Mouse (Mus musculus) cerebellum, adult (tissue): ENCODE measurements around the gene Ccdc96.

Experiments used
- ATAC-seq: cut with Nextera tagmentation; 2 replicates; pipeline ENCODE4 v1.9.2; 2017; ENCODE audit warnings: mild to moderate bottlenecking, moderate library complexity, mixed read lengths; ENCODE audit not compliant: insufficient number of reproducible peaks, low FRiP score, low TSS enrichment

Ccdc96 gene

GRCm38 (mm10) chr5:36472876-36473655 is 11.3 kb upstream of the Ccdc96 start:
- no peak for ATAC-seq

GRCm38 (mm10) chr5:36474283-36474682 is 10.1 kb upstream of the Ccdc96 start:
- no peak for ATAC-seq

DNA sequence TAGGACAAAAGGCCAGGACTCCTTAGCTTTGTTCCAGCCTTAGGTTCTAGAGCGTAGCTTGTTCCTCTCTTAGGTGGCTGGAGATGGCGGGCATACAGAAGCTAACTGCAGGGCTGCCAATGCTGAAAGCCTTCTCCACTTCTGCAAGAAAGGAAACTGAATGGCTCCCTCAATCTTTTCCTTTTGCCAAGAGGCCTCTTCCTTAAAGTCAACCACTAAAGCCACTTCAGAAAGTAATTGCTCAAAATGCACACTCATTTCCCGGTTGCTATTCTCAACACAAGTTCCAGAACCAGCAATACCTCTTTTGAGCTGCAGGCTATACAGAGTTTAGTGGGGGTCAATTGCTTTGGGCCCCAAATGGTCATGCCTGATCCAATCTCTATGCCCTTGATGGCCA is 6.9 kb upstream of the Ccdc96 start:
- no peak for ATAC-seq

DNA sequence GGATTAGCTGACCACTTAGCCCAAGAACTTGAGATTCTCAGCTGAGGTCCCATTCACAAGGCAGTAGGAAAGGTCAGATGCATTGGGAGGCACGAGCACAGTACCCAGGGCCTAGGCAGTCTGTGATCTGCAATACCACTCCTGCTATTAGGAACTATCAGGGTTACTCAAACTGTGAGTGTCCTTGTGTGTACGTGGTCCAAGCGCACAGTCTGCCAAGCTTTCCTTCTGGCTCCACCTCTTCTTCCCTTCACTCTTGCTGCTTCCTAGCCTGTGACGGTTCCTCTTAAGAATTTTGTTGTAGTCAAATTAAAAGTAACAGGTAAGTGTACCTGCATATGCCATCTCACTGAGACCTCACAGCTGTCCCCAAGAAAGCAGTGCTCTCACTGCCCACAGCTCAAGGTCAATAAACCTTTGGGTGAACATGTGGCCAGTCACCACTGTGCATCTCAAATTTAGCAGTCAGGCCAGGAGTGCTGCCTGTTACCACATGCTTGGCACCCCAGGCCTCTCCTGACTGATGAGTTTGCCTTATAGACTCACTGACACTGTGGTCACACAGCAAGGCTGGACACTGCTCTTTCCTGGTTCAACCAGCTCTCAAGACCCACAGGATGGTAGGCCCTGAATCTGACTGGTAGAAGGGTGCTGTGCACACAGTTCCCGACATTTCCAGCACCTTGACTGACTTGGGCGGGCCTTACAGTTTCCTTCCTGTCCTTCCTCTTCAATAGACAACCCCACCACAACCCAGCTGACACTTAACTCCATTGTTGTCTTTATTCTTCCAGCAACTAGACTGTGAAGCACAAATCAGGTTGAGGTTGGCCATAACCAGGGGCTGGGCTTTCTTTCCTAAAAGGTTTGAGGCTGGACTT is 5.6 kb upstream of the Ccdc96 start:
- no peak for ATAC-seq

DNA sequence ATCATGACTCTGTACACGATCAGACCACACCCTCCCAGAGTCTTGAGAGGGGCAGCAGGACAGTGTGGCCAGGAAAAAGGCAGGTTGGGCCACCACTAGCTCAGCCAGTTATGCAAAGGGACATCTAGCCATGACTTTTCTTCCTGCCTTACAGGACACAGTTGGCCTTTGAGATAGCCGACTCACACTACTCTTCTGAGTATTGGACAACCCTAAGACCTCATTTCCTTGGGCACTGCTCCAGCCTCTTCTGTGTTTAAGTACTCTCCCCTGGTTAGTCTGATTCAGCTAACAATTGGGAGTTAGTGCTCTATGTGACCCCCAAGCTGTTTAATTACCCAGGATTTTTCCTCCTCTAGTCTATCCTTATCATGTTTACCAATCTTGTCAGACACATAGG is 4.7 kb upstream of the Ccdc96 start:
- ATAC-seq = no peak

GRCm38 (mm10) chr5:36480398-36480797 is 4.0 kb upstream of the Ccdc96 start:
- no peak for ATAC-seq

GRCm38 (mm10) chr5:36481114-36481513 is 3.3 kb upstream of the Ccdc96 start:
- no peak for ATAC-seq

DNA sequence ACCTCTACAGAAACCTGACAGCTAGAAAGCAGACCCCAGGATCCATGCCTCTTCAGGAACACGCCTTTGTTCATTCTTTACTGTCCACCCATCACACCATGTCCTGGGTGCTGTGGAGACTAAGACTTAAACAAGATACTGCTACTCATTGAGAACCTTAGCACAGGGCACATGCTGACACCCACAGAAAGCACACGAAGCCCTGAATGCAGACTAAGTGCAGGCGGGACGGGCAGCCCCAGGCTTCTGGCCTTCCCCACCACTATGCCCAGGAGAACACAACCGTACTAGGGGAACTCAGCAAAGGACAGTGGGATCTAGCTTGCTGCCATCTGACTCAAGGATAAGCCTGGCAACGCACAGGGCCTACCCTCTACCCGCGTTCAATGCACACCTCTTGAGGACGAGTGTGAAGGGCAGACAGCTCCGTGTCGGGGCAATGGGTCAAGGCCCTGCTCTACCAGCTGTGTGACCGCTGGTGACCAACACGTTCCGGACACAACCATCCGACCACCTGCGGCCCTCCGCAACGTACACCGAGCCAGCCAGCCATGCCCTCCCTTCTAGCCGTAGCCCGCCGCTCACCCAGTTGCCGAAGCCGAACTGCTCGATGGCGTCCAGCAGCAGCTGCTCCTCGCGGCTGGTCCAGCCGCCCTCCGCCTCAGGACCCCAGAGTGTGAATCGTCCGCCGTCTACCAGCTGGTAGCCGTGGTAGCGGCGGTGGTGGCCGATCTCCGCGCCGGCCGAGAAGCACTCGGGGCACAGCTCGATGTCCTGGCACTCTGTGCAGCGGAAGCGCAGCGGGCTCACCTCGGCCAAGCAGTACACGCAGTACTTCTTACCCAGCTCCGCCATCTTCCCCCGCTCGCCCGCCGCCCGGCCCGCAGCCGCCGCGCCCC is 936 bp upstream of the Ccdc96 start:
- peak; percentile 26; the same call in 1 of the 2 replicates for ATAC-seq

GRCm38 (mm10) chr5:36485306-36485705 is 918 bp downstream of the Ccdc96 start:
- no peak for ATAC-seq

GRCm38 (mm10) chr5:36489225-36489624 is 4.8 kb downstream of the Ccdc96 start:
- no peak for ATAC-seq

DNA sequence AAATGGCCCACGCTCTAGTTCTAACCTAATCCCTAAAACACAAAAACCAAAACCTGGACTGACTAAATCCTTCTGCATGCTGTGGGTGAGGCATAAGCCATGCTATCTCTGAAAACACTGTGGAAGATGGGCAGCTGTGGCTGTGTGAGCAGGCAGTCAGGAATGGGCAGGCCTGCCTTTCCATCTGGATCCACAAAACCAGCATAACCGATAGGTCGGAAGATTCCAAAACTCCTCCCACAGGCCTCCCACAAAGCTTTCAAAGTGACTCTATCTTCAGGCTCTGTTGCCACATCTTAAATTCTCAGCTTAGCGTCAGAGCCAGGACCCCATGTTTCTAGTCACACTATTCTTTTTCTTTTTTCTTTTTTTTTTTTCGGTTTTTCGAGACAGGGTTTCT is 9.5 kb downstream of the Ccdc96 start:
- no peak for ATAC-seq

- ATAC-seq = no peak
Measured at GRCm38 (mm10) chr5:36494709-36495108, 10.3 kb downstream of the Ccdc96 start.

GRCm38 (mm10) chr5:36505235-36505634 is 20.8 kb downstream of the Ccdc96 start:
- no peak for ATAC-seq

DNA sequence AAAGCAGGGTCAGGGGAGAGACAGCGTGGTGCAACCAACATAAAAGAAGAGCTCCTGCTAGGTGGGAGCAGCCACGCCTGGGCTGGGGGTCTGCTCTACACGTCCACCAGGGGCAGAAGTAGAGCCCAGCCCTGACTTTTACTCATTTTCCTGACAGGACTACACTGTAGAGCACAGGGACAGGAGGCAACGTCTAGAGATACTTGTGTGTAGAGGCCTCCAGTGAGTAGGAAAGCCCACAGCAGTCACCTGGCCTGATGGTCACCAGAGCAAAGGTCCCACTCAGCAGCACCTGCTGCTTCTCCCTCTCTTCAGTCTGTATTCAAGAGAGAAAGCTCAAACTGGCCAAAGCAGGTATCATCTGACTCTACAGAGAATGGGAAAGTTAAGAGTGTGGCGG is 21.3 kb downstream of the Ccdc96 start:
- ATAC-seq = no peak

DNA sequence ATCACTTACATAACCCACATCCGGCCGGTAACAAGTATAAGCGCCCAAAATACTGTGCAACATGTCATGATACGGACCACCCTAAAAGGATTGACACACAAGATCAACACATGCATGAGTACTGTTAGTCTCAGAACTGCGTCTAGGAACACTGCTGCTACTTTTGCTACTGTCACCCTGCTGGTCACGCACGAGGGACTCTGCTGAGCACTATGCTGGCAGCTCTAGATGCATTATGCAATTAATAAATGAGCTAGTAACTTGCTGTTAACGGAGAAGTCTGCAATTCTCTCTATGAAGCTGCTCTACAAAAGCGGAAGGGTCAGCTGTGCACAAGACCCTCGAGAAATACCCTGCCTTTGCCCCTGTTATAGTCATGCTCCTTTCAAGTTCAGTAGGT is 24.0 kb downstream of the Ccdc96 start:
- no peak for ATAC-seq

DNA sequence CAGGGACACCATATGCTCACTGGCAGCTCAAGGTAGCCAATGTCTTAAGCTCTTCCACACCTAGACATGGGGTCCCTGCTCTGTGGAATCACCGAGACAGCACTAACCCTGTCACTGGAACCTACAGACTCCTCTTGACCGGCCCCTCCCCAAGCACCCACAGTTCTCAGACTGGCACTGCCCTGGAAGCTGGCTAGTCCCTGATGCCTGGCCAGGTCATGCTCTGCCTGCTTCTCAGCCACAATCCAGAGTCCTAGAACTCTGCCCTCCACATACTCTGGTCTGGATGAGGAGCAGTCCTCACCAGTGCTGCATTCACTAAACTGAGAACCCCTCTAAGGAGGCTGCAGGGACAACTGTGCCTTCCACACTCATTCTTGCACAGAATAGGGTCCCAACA is 26.6 kb downstream of the Ccdc96 start:
- no peak for ATAC-seq

GRCm38 (mm10) chr5:36515126-36515525 is 30.7 kb downstream of the Ccdc96 start:
- no peak for ATAC-seq

DNA sequence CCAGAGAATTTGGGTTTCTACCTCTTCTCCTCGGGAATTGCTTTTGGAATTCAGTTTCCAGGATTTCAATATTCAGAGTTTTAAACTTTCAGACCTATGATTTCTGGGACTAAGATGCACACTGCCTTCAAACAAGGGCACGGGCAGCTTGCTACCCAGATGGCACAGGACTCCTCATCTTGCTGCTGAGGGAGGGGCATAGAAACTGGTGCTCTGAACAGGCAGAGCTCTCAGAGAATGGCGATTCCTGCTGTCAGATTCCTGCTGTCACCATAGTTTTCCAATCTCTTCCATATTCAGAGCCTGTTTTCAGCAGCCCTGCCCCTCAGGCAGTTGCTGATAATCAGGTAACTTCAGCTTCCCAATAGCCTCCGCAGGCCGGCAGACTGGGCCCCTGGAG is 31.2 kb downstream of the Ccdc96 start:
- no peak for ATAC-seq

- ATAC-seq = no peak; the same call in 1 of the 2 replicates
Measured at GRCm38 (mm10) chr5:36517596-36517995, 33.2 kb downstream of the Ccdc96 start.

DNA sequence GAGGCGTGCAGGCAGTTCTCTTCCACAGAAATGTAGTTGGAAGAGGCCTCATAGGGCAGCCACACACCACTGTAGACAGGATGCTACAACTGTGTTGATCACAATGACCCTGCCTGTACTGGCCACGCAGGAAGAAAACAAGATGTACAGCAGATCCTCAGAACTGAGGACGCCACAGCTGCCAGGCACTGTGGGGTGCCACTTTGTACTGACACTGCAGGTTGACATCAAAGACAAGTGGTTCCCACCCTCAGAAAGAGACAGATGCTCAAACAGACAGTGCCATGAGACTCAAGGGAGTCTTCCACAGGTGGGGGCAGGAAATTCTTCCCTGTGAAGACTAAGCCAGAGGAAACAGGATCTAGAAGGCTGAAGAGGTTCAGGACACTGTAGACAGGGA is 35.4 kb downstream of the Ccdc96 start:
- ATAC-seq = no peak

DNA sequence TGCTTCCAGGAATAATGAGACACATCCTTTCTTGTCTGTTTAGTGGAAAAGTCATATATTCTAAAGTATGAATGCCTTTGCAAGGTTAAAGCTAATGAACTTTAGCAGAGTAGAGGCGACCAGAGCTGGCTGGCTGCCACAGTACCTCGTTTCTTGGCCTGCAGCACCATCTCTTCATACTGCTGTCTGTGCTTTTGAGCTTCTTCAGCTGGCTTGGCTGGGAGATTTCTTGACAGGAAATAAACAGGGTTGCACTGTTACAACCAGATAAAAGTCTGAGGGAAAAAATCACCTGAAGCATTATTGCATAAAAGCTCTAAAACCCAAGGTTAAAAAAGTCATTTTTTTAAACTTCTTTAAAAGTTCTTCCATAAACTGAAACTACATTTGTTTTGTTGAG is 38.4 kb downstream of the Ccdc96 start:
- ATAC-seq = no peak
